Mouse (Mus musculus) midbrain, embryonic 12.5 days (tissue): ENCODE results near the gene Slc25a33. TPM values are rescaled to one million over a fixed set of nuclear protein-coding genes. Genes with fewer than 3 reads are reported as not detected.
"Not testable (repeated sequence)": the region's sequence is repeated elsewhere in the genome, so short reads cannot be mapped to it uniquely, and the experiment has no call there.

Experiments
- ATAC-seq: fragments of 200-750 bp; cut with Nextera tagmentation; 2 replicates; pipeline ENCODE4 v1.8.0; 2017; ENCODE audit warnings: low read depth, moderate TSS enrichment, moderate library complexity; ENCODE audit not compliant: low FRiP score
- H3K27ac ChIP-seq: fragments of 300-500 bp; sonication (generic); replicated peaks from 2 replicates; pipeline ENCODE4 v1.5.1; 2016; ENCODE audit warnings: mild to moderate bottlenecking
- H3K27me3 ChIP-seq: fragments of 300-500 bp; sonication (generic); 2 replicates; pipeline ENCODE4 v1.6.1; 2016; ENCODE audit warnings: mild to moderate bottlenecking
- H3K36me3 ChIP-seq: fragments of 300-500 bp; sonication (generic); 2 replicates; pipeline ENCODE4 v1.6.1; 2016
- H3K4me1 ChIP-seq: fragments of 300-500 bp; sonication (generic); 2 replicates; pipeline ENCODE4 v1.6.1; 2016
- H3K4me2 ChIP-seq: fragments of 300-500 bp; sonication (generic); replicated peaks from 2 replicates; pipeline ENCODE4 v1.6.1; 2016; ENCODE audit warnings: mild to moderate bottlenecking, moderate library complexity
- H3K4me3 ChIP-seq: fragments of 300-500 bp; sonication (generic); 2 replicates; pipeline ENCODE4 v1.5.1; 2016; ENCODE audit warnings: mild to moderate bottlenecking
- H3K9ac ChIP-seq: fragments of 300-500 bp; sonication (generic); replicated peaks from 2 replicates; pipeline ENCODE4 v1.6.1; 2016; ENCODE audit warnings: mild to moderate bottlenecking, moderate library complexity
- H3K9me3 ChIP-seq: fragments of 300-500 bp; sonication (generic); 2 replicates; pipeline ENCODE4 v1.6.1; 2016; ENCODE audit warnings: mild to moderate bottlenecking
- WGBS: fragments of 180-500 bp; shearing (Covaris S2); methylation state at CpG from one replicate; pipeline ENCODE4 v1.1.7; 2016; 5-methylcytosine and 5-hydroxymethylcytosine counted together
- polyA plus RNA-seq: library from polyadenylated mRNA; unstranded; fragments of >200 nt; fragmentation: Nextera tagmentation; extraction: Ambion mirVana; gene quantifications from 2 replicates; pipeline ENCODE4 v1.2.1, GENCODE M21; 2016

The Slc25a33 gene
- 17.3 and 17.5 TPM in 2 replicates for polyA plus RNA-seq

DNA sequence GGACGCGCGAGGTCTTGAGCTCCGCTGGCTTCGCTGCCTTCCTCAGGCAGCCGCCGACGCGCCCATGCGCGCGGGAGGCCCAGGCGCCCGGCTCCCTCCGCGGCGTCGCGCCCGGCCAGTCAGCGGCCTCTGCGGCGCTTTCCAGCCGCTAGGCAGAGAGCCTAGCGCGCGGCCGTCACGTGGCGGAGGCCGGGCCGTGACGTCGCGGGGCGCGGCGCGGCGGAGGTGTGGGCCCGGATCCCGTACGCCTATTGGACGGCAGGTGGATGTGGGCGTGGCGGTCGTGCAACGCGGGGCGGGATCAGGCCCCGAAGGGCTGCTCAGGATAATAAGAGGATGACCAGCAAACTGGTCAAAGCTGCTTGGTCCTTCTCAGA is at the start of gene Slc25a33:
Gene Slc25a33 (minus strand): TSS at position 184 of the 377 bp plus-strand sequence.
- ATAC-seq: peak; percentile 97
- no peaks in the 10 kb centered on the region for H3K9me3 ChIP-seq
- H3K36me3 ChIP-seq: no peaks in the 10 kb centered on the region
- peak within 1 kb of the TSS; percentile 83 for H3K27ac ChIP-seq
- under 1% methylated on average over 46 of the region's 51 CpGs for WGBS
- peaks cover 22% of the 10 kb centered on the region for H3K4me1 ChIP-seq
- peak within 1 kb of the TSS; percentile 71 for H3K9ac ChIP-seq
- H3K27me3 ChIP-seq: peaks cover 24% of the 10 kb centered on the region
- H3K4me3 ChIP-seq: peak within 1 kb of the TSS; percentile 73
- H3K4me2 ChIP-seq: peak within 1 kb of the TSS; percentile 72

DNA sequence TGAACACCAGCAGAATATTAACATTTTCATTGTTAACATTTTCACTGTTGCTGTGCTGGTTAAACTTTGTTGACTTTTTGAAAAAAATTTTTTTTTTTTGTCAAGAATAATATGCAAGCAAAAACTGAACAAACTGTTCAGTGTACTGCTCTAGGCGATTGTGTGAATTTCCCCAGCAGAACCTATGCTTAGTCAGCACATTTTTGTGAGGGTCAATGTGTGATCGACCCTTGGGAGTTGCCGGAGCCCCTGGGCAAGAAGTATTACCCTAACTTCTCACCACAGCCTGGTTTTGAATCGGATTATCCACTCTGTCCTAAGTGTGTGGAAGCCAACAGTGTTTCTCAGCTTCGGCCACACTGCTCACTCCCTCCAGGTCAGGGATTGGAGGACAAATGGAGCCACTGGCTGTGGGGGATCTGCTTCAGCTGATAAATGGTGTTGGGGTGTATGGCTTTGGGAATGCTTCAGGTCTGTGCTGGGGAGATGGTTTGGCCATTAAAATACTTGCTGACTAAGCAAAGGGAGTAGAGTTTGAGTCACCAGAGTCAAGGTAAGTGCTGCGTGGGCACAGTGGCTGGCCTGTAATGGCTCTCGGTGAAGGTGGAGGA is 48.6 kb upstream of the Slc25a33 start:
- no peaks in the 10 kb centered on the region for H3K4me1 ChIP-seq
- no peak for ATAC-seq

DNA sequence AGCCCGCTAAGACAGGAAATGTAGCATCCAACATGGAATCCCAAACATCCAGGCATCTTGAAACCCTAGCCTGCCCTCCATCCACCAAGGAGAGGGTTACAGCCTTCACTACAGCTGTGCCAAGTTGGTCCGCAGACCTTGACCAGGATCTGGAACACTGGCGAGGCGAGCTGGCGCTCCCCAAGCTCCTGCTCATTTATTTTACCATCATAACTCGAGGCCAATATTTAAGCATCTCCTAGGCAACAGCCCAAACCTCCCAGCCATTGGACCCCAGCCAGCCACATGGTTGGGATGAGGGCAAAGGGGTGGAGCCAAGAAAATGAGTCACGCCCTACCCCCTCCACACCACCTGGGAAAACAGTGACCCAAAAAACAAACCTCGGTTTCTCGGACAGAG is 48.0 kb upstream of the Slc25a33 start:
- no peak overlapping the region for H3K27ac ChIP-seq

More for the DNA sequence above, 48.6 kb upstream of the Slc25a33 start:
- H3K4me2 ChIP-seq: no peak overlapping the region
- no peak overlapping the region for H3K4me3 ChIP-seq
- no peaks in the 10 kb centered on the region for H3K36me3 ChIP-seq
- H3K9me3 ChIP-seq: no peaks in the 10 kb centered on the region
- H3K9ac ChIP-seq: no peak overlapping the region
- no peaks in the 10 kb centered on the region for H3K27me3 ChIP-seq
- no peak overlapping the region for H3K27ac ChIP-seq
- WGBS: 77% methylated on average over 7 of the region's 7 CpGs

DNA sequence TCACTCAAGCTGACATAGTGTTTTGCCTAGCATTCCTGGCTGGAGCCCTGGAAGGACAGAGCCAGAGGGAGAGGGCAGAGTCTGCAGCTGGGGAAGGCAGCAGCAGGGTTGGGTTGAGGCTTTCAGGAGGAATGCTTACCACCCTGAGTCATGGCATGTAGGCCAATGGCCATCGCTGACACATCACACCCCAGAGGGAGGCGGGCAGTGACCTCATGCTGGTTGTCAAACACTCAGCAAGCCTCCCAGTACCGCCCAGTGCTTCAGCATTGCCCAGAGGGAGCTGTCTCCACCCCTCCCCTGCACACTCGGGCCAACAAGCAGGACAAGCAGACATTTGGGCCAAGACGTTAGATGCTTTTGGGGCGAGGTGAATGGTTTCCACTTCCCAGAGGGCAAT is 46.5 kb upstream of the Slc25a33 start:
- Histone ChIP-seq H3K9me3 (no peaks in the 10 kb centered on the region), H3K4me1 (no peaks in the 10 kb centered on the region), H3K27me3 (no peaks in the 10 kb centered on the region), H3K27ac (no peak overlapping the region), H3K4me2 (no peak overlapping the region), H3K36me3 (no peaks in the 10 kb centered on the region), H3K9ac (no peak overlapping the region), H3K4me3 (no peak overlapping the region)
- no peak for ATAC-seq
- 57% methylated on average over 6 of the region's 6 CpGs for WGBS

More for the DNA sequence above, 48.0 kb upstream of the Slc25a33 start:
- Histone ChIP-seq H3K27me3 (no peaks in the 10 kb centered on the region), H3K36me3 (no peaks in the 10 kb centered on the region), H3K4me2 (no peak overlapping the region), H3K4me1 (no peaks in the 10 kb centered on the region), H3K9ac (no peak overlapping the region), H3K9me3 (no peaks in the 10 kb centered on the region), H3K4me3 (no peak overlapping the region)
- WGBS: 59% methylated on average over 9 of the region's 9 CpGs
- no peak for ATAC-seq

DNA sequence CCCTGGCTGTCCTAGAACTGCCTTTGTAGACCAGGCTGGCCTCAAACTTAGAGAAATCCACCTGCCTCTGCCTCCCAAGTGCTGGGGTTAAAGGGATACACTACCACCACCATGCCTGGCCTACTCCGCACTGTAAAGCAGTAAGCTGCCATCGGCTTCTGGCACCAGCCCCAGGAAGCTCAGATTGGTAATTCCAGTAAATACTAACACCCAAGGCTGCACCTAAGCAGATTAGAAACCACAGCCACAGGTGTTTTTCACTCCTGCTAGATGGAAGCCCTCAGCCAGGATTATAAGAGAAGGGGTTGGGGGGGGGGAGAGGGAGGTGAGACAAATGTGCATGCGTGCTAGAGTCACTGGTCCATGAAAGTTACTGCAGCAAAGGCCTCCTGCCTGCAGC is 45.1 kb upstream of the Slc25a33 start:
- Histone ChIP-seq H3K27me3 (no peaks in the 10 kb centered on the region), H3K27ac (no peak overlapping the region), H3K4me2 (no peak overlapping the region), H3K36me3 (no peaks in the 10 kb centered on the region), H3K9ac (no peak overlapping the region), H3K4me3 (no peak overlapping the region), H3K9me3 (no peaks in the 10 kb centered on the region), H3K4me1 (no peaks in the 10 kb centered on the region)
- no peak for ATAC-seq
- 82% methylated on average over 3 of the region's 3 CpGs for WGBS

DNA sequence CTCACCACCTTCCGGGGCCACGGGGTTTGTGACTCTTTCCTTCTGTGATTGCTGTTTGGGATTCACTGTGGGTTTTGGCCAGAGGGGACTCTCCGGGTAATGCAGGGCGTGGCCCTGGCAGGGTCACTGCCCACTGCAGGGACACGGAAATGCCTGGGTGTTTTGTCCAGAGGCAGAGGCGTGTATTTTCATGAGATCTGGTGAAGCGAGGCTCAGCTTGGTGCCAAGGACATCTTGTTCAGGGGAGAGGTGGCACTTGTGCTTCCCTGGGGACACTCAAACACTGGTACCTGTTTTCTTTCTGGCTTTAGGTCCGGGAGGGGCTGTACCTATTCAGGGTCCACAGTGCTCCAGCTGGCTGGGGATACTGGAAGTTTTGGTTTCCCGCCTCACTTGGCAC is 42.5 kb upstream of the Slc25a33 start:
- no peaks in the 10 kb centered on the region for H3K27me3 ChIP-seq
- 83% methylated on average over 9 of the region's 9 CpGs for WGBS
- H3K27ac ChIP-seq: no peak overlapping the region
- no peaks in the 10 kb centered on the region for H3K36me3 ChIP-seq
- H3K4me1 ChIP-seq: peaks cover 6% of the 10 kb centered on the region
- H3K4me3 ChIP-seq: no peak overlapping the region
- no peak overlapping the region for H3K9ac ChIP-seq
- no peaks in the 10 kb centered on the region for H3K9me3 ChIP-seq
- H3K4me2 ChIP-seq: no peak overlapping the region
- no peak for ATAC-seq

DNA sequence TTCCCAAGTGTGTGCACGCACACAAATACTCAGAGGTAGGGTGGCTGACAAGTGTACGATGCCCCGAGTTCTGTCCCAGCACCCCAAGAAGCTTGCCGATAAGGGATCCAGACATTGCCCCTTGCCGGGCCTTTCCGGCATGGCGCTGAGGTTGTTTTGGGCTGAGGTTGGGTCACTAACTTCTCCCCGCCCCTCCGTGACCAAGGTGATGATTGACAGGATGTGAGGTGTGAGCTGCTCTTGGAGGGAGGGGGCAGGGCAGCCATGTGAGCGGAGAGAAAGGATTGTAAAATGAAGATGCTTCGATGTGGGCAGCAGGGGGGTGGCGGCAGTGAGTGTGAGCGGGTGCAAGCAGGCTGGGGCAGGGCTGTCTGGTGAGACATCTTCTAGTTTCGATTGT is 41.5 kb upstream of the Slc25a33 start:
- H3K27ac ChIP-seq: no peak overlapping the region
- ATAC-seq: no peak
- no peak overlapping the region for H3K4me2 ChIP-seq
- H3K9me3 ChIP-seq: no peaks in the 10 kb centered on the region
- H3K4me3 ChIP-seq: no peak overlapping the region
- H3K9ac ChIP-seq: no peak overlapping the region
- WGBS: 92% methylated on average over 14 of the region's 14 CpGs
- H3K36me3 ChIP-seq: no peaks in the 10 kb centered on the region
- peaks cover 2% of the 10 kb centered on the region for H3K27me3 ChIP-seq
- peaks cover 6% of the 10 kb centered on the region for H3K4me1 ChIP-seq

DNA sequence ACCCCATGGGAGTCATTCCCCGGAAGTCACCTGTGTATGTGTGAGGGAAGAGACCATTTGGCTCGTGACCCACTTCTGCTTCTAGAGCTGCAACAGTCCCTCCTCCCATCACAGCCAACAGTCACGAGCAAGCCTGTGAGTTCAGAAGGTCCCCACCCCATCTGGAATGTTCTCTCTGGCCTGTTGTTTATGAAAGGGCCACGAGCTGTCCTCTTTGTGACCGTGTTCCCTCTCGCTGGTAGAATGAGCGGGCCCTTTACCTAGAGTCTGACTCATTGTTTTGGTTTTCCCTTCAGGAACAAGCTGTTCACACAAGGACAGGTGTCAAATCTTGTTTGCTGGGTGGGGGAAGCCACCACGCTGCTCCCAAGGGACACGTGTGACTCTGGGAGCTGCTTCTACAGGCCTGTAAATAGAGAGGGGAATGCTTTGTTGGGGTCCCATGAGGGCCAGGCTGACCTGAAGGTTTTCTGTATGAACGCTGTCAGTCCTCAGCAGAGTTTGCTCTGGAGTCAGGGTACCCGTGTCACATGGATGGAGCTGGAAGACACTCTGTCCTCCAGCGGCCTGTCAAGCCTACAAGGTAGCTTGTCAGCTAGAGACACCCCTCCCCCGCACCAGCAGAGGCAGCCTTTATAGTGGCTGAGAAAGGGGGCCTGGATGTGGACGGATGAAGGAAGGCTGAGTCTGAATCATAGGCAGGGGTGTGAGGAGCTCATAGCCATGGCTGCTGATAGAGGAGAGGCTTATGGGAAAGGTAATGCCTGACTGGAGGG is 39.5 kb upstream of the Slc25a33 start:
- H3K4me2 ChIP-seq: no peak overlapping the region
- no peak for ATAC-seq
- no peak overlapping the region for H3K27ac ChIP-seq
- WGBS: 68% methylated on average over 14 of the region's 14 CpGs
- H3K4me1 ChIP-seq: peaks cover 6% of the 10 kb centered on the region
- no peaks in the 10 kb centered on the region for H3K36me3 ChIP-seq
- no peak overlapping the region for H3K9ac ChIP-seq
- no peak overlapping the region for H3K4me3 ChIP-seq
- H3K27me3 ChIP-seq: peaks cover 22% of the 10 kb centered on the region
- H3K9me3 ChIP-seq: no peaks in the 10 kb centered on the region

DNA sequence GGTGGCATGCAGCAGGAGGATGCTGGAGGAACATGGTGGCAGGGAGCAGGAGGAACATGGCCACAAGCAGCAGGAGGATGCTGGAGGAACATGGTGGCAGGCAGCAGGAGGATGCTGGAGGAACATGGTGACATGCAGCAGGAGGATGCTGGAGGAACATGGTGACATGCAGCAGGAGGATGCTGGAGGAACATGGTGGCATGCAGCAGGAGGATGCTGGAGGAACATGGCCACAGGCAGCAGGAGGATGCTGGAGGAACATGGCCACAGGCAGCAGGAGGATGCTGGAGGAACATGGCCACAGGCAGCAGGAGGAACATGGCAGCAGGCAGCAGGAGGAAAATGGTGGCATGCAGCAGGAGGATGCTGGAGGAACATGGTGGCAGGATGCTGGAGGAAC is 36.3 kb upstream of the Slc25a33 start:
- H3K4me2 ChIP-seq, H3K4me3 ChIP-seq, H3K9me3 ChIP-seq, H3K9ac ChIP-seq, ATAC-seq, H3K36me3 ChIP-seq, H3K27ac ChIP-seq, H3K4me1 ChIP-seq: not testable (repeated sequence)
- peaks cover 49% of the 10 kb centered on the region for H3K27me3 ChIP-seq

DNA sequence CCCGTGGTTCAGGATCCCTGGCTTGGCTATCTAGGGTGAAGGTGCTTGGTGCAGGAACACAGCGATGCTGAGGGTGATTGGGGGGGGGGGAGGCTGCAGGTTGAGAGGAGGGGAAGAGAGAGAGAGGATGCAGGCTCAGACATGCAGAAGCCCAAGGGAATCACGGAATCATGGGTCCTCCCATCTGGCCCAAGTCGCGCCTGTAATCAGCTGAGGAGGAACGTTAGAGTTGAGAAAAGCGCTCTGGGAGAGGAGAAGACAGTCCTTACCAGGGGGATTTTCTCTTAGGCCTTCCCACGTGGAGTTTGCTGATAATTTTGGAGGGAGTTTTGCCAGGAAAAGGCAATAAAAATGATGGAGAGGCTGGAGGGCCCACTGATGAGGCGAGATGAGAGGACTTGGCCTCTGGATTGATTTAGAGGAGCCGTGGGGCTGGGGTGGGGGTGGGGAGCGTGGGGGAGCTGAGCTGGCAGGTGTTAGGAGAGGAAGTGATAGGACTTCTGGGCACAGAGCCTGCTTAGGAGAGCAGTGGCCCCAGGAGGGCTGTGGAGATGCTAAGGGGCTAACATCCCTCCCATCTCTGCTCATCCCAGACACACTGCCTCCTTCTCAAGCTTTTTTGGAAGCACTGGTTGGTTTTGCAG is 34.6 kb upstream of the Slc25a33 start:
- Histone ChIP-seq H3K27me3 (peaks cover 66% of the 10 kb centered on the region), H3K36me3 (no peaks in the 10 kb centered on the region), H3K4me1 (peaks cover 2% of the 10 kb centered on the region; the same call in 1 of the 2 replicates), H3K27ac (no peak overlapping the region), H3K4me2 (no peak overlapping the region), H3K9ac (peak overlapping the region; percentile 32; the same call in 1 of the 2 replicates), H3K9me3 (no peaks in the 10 kb centered on the region), H3K4me3 (no peak overlapping the region)
- no peak for ATAC-seq
- WGBS: 46% methylated on average over 11 of the region's 11 CpGs

DNA sequence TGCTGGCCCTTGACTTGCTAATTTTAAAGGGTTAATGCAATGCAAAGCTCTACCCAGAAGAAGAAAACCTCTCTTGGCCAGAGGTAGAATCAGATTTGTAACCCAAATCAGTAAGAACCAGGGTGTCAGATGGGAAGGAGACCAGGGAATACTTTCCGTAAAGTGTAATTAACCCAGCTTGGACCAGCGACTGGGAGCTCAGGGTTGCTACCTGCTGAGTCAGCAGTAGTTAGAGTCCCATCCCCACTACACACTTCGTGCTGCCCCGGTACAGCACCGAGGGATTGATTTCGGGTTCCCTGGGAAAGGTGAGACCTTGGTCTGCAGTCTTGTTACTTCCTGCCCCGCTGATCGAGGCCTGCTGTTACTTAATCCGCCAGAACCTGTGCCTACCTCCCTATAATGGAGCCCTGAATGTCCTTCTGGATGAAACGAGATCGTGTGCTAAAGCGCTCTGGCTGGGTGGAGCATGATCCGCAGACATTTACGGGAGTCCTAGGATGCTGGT is 34.0 kb upstream of the Slc25a33 start:
- H3K9ac ChIP-seq: no peak overlapping the region; the same call in 1 of the 2 replicates
- H3K4me1 ChIP-seq: no peaks in the 10 kb centered on the region
- H3K4me3 ChIP-seq: no peak overlapping the region
- H3K27ac ChIP-seq: no peak overlapping the region
- 32% methylated on average over 14 of the region's 14 CpGs for WGBS
- H3K4me2 ChIP-seq: no peak overlapping the region
- no peak for ATAC-seq
- H3K27me3 ChIP-seq: peaks cover 72% of the 10 kb centered on the region
- H3K9me3 ChIP-seq: no peaks in the 10 kb centered on the region
- H3K36me3 ChIP-seq: no peaks in the 10 kb centered on the region
